Mouse (Mus musculus): ENCODE measurements around the gene Btaf1.

The Btaf1 gene

GRCm38 (mm10) chr19:36925671-36926552, at the start of gene Btaf1:
Gene Btaf1 (plus strand): TSS chr19:36926079.
- peak; percentile 78 for DNase-seq

- peak; percentile 20 for DNase-seq
These were observed 48.5 kb upstream of the Btaf1 start for GRCm38 (mm10) chr19:36877329-36877728.

- peak; percentile 10 for DNase-seq
These were observed 47.0 kb upstream of the Btaf1 start for GRCm38 (mm10) chr19:36878743-36879495.

GRCm38 (mm10) chr19:36883119-36883518, 42.8 kb upstream of the Btaf1 start:
- DNase-seq = peak; percentile 58

GRCm38 (mm10) chr19:36886316-36886715, 39.6 kb upstream of the Btaf1 start:
- DNase-seq = no peak

- no peak for DNase-seq
These were observed 38.2 kb upstream of the Btaf1 start for GRCm38 (mm10) chr19:36887706-36888105.

- no peak for DNase-seq
These were observed 34.1 kb upstream of the Btaf1 start for GRCm38 (mm10) chr19:36891746-36892145.

GRCm38 (mm10) chr19:36896791-36897569, 28.9 kb upstream of the Btaf1 start:
- no peak for DNase-seq

GRCm38 (mm10) chr19:36897778-36898177, 28.1 kb upstream of the Btaf1 start:
- peak; percentile 45 for DNase-seq

- no peak for DNase-seq
These were observed 22.5 kb upstream of the Btaf1 start for GRCm38 (mm10) chr19:36903377-36903776.

GRCm38 (mm10) chr19:36904211-36905007, 21.5 kb upstream of the Btaf1 start:
- DNase-seq = no peak

GRCm38 (mm10) chr19:36909150-36909549, 16.7 kb upstream of the Btaf1 start:
- no peak for DNase-seq

GRCm38 (mm10) chr19:36909676-36910292, 16.1 kb upstream of the Btaf1 start:
- peak; percentile 85 for DNase-seq

GRCm38 (mm10) chr19:36910424-36911045, 15.3 kb upstream of the Btaf1 start:
- DNase-seq = no peak

- DNase-seq = no peak
These were observed 12.8 kb upstream of the Btaf1 start for GRCm38 (mm10) chr19:36913064-36913463.

GRCm38 (mm10) chr19:36916206-36916605, 9.7 kb upstream of the Btaf1 start:
- no peak for DNase-seq

GRCm38 (mm10) chr19:36916876-36917389, 8.9 kb upstream of the Btaf1 start:
- DNase-seq = no peak

GRCm38 (mm10) chr19:36918441-36919301, 7.2 kb upstream of the Btaf1 start:
- peak; percentile 80 for DNase-seq

- DNase-seq = no peak
These were observed 6.4 kb upstream of the Btaf1 start, which contains the start of gene Fgfbp3 for GRCm38 (mm10) chr19:36919466-36919865. Gene Fgfbp3 (minus strand): TSS chr19:36919615.

- DNase-seq = peak; percentile 44
These were observed 3.9 kb upstream of the Btaf1 start for GRCm38 (mm10) chr19:36922015-36922414.

Measured in lung, postnatal 36 days (tissue).